Mouse (Mus musculus): ENCODE results near the gene Ism2.
"Not testable (repeated sequence)": the region's sequence is repeated elsewhere in the genome, so short reads cannot be mapped to it uniquely, and the experiment has no call there.

Ism2 gene

GRCm38 (mm10) chr12:87299657-87300440 is at the start of gene Ism2:
Gene Ism2 (minus strand): TSS chr12:87299705.
- DNase-seq (ENCODE audit: low spot score) = no peak

GRCm38 (mm10) chr12:87348029-87348428 is 48.5 kb upstream of the Ism2 start:
- no peak for DNase-seq (ENCODE audit: low spot score)

DNA sequence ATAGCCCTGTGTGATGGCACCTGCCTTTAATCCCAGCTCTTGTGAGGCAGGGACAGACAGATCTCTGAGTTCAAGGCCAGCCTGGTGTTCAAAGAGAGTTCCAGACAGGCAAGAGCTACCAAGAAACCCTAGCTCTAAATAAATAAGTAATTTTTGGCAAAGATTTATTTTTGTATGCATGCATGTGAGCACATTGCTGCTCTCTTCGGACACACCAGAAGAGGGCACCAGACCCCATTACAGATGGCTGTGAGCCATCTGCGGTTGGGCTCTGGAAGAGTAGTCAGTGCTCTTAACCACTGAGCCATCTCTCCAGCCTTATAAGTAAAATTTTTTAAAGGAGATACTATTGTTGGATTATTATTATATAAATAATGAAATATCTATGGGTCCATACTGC is 48.0 kb upstream of the Ism2 start:
- no peak for DNase-seq (ENCODE audit: low spot score)

DNA sequence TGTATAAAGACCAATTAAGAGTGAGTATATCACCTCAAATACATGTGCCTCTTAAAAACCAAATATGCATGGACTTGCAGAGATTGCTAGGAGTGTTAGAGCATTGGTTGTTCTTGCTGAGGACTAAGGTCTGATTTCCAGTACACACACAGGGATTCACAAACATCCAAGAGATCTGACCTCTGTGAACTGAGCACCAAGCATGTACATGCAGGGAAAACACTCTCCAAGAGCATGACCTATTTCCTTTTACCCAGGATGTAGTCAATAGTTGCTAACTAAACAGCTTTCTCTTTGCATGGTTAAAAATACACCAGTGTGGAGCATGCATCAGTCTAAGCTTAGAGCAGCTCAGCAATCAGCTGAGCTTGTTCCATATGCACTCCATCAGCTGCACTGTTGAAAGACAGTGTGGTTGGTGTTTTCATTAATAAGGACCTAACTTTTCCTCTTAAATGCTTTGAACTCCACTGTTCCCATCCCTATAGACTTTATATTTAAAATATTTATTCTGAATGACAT is 43.6 kb upstream of the Ism2 start:
- DNase-seq (ENCODE audit: low spot score) = no peak

- no peak for DNase-seq (ENCODE audit: low spot score)
Observed at GRCm38 (mm10) chr12:87338082-87338481, 38.6 kb upstream of the Ism2 start.

DNA sequence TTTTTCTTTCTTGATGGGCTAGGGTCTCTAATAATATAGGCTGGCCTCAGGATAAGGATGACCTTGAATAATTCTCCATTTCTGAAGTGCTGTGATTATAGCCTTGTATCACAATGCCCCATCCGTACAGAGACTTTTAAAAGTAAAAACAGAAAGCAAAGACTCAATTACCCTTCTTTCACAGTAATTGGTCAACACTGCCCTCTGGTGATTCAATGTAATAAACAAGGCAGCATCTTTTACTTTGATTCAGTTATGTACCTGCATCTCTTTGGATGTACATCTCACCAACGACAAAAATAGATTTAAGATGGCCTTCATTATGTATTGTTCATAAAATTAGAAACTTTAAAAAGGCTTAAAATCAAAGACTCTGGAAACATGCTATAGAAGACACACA is 35.4 kb upstream of the Ism2 start:
- no peak for DNase-seq (ENCODE audit: low spot score)

DNA sequence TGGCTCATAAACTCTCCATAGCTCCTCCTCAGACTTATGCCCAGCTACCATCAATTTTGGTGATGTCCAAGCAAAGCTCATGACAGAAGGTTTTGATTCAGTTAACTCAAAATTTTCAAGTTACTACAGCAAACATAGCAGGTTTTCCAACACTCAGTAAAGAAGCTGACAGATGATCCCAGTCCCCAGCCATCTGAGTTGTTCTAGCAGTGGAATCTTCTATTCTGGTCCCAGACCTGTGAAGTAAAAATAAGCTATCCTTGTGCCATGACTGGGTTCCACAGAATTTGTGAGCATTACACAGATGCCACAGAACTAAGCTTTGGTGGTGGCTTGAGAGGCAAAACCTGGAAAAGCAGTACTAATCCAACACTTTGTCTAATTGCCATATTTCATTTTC is 34.3 kb upstream of the Ism2 start:
- no peak for DNase-seq (ENCODE audit: low spot score)

GRCm38 (mm10) chr12:87332511-87332910 is 33.0 kb upstream of the Ism2 start:
- DNase-seq (ENCODE audit: low spot score) = no peak

DNA sequence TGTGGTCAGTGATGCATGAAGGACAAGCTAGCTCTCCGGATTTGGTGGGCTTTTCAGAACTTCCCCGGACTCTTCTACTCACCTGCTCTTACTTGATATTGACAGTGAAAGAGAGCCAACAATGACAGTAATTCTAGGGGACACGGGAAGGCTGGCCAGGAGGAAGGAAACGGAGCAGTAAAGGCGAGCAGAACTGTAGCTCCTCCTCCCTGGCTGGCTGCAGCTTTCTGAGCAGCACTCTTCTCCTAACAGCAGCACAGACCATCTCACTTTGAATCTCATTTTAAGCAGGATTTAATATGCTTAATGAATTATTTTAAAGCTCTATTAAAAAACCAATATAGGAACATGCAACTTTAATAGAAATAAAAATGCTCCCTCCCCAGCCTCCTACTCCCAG is 32.4 kb upstream of the Ism2 start:
- DNase-seq (ENCODE audit: low spot score) = no peak

- DNase-seq (ENCODE audit: low spot score) = no peak
Observed at GRCm38 (mm10) chr12:87331053-87331456, 31.6 kb upstream of the Ism2 start.

DNA sequence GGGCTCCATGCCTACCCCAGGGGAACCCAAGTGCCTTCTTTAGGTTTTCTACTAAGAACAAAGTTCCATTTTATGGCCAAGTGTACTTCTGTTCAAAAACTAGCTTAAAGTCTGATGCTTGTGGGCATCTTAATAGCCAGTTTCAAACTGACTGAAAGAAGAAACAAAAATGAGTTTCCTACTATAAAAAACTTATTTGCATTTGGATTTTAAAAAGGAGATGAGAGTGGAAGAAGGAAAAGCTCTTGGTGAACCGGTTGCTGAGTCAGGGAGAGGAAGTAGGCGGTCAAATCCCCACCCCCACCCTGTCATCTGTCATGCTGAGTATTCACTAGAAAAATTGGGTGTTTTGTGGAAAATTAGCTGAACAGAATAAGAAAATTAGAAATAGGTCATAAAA is 30.7 kb upstream of the Ism2 start:
- no peak for DNase-seq (ENCODE audit: low spot score)

DNA sequence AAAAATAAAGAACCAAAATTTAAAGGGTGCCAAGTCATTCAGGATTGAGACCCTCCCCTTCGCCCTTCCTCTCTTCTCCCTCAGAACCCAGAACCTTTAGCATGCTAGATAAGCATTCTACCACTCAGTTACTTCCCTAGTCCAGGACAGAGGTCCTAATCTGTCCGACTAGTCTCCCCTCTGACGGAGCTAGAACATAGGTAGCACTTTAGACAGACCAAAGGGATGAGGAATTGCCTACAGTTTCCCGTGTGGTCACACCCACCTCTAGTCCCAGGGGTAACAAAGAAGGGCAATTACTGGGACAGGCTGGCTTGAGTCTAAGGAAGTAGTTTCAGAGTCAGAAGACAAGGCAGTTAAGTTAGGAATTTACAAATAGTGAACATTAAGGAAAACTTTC is 28.5 kb upstream of the Ism2 start:
- DNase-seq (ENCODE audit: low spot score) = no peak

DNA sequence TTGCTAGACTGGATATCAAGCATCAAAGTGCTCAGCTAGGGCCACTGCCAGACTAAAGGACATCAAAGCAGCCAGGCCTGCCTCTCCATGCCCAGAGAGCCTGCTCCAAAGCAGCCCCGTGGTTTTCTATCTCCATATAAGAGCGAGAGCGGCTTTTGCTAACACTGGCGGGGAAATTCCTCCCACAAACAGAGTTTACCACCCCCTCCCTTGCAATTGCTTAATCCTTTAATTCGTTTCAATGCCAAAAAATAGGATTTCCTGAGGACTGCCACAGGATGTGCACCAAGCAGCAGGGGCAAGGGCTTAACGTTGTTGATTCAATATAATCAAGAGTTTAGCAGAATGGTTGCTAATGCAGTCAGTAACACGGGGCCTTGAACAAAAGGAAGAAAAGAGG is 28.1 kb upstream of the Ism2 start:
- DNase-seq (ENCODE audit: low spot score) = no peak

DNA sequence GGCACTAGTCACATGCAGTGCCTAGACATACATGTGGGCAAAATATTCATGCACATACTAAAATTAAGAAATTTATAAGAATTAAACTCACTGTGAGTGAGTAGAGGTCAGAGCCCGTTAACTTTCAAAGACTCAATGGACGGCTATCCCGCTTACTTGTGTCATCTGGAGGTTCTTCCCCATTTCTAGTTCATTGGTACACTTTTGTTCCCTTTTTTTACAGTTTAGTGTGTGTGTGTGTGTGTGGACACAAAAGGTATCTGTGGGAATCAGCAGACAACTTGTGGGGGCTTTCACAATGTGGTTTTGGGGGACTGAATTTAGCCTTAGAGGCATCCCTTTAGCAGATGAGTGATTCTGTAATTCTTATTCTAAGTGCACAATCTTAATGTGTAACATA is 25.9 kb upstream of the Ism2 start:
- DNase-seq (ENCODE audit: low spot score) = no peak

- DNase-seq (ENCODE audit: low spot score) = no peak
Observed at GRCm38 (mm10) chr12:87319229-87319628, 19.7 kb upstream of the Ism2 start.

- DNase-seq (ENCODE audit: low spot score) = no peak
Observed at GRCm38 (mm10) chr12:87317951-87318350, 18.4 kb upstream of the Ism2 start.

DNA sequence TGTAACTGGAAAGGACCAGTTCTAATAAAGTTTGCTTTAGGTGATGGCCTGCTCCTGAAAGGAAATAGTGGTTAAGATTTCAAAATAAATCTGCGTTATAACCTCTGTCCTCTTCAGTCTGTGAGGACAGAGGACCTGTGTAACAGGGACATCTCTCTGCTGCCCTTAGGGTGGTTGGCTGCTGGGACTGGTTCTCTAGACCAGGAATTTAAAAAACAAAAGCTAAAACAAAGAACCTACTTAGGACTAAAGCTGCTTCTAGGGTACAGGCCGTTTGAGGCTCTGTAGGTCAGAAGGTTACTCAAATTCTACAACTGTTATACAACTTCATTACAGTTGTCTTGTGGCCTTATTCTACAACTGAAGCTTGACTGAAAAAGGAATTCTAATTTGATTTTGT is 13.6 kb upstream of the Ism2 start:
- DNase-seq (ENCODE audit: low spot score) = no peak

DNA sequence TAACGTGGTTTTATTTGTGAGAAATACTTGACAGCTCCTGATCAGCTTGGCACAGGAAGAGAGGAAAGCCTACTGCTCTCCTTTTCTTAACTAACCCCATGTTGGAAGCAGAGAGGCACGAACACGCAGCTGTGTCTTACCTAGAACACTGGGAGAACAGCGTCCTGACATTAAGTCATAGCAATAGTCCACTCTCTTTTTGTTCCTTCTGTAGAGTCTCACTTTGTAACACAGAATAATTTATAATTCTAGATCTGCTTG is 7.0 kb upstream of the Ism2 start:
- not testable (repeated sequence) for DNase-seq (ENCODE audit: low spot score)

- DNase-seq (ENCODE audit: low spot score) = no peak
Observed at GRCm38 (mm10) chr12:87305767-87306583, 6.5 kb upstream of the Ism2 start.

DNA sequence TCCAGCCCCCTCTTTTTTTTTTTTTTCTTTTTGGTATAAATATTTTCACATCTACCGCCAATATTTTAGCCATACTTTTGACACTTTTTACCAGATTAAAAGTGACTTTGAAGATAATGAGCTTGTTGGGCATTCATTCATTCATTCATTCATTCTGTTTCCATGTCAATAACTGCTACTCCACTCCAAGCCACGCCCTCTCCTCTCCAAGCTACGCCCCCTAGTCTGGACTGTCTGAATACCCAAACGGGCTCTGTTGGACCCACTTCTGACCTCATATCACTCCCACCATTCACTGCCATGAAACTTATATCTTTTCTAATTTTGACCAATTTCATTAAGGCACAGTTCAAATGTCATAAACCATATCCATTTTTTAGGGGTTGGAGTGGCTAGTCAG is 1.7 kb upstream of the Ism2 start:
- no peak for DNase-seq (ENCODE audit: low spot score)

DNA sequence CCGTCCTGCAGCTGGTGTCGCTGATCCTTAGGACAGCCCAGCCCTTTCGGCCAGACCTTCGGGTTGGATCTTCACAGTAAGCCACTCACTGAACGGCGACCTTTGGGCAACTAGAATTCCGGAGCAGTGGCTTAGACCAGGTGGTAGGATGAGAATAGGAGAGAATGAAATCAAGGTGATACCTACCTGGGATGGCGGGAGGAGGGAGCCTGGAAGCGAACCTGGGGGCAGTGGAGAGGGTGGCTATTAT is 861 bp upstream of the Ism2 start:
- no peak for DNase-seq (ENCODE audit: low spot score)

- DNase-seq (ENCODE audit: low spot score) = no peak
Observed at GRCm38 (mm10) chr12:87299037-87299656, 358 bp downstream of the Ism2 start.

DNA sequence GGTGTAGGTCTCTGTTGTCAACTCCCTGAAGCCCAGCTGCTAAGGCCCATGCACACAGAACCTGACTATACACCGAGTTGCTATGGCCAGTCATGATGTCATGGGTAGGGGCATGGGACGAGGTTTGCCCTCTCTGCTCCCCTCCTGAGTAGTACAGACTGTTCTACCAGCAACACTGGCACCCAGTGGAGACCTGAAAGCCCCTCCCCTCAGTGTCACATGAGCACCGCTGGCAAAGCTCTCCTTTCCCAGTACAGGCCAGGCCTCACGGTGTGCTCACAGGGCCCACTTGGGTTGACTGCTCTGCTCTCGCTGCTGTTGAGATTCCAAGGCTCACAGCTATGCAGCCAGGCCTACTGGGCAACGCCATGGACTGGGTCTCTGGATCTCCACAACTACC is 5.6 kb downstream of the Ism2 start:
- DNase-seq (ENCODE audit: low spot score) = no peak

Data from ovary, adult 18-20 months (tissue).